Mouse (Mus musculus): Measurements from ENCODE around the gene Tmem251. TPM values are rescaled to one million over a fixed set of nuclear protein-coding genes. Genes with fewer than 3 reads are reported as not detected.

Gene Tmem251
- polyA plus RNA-seq, 1 experiment = 0.13 TPM

- TF ChIP-seq GATA1 (IDR thresholded peaks at IDR 0.05; ENCODE audit: low read length) (no peak), TAL1 (IDR thresholded peaks at IDR 0.05; ENCODE audit: low read length) (no peak)
- H3K27me3 ChIP-seq (ENCODE audit: control insufficient read depth) = peaks cover 30% of the 10 kb centered on the region
- H3K9me3 ChIP-seq (ENCODE audit: control insufficient read depth, low read length) = no peaks in the 10 kb centered on the region
- H3K4me3 ChIP-seq (replicated peaks) = no peak overlapping the region
- peaks cover 56% of the 10 kb centered on the region for H3K4me1 ChIP-seq (ENCODE audit: control insufficient read depth)
- H3K36me3 ChIP-seq (ENCODE audit: control insufficient read depth) = no peaks in the 10 kb centered on the region
Measured at GRCm38 (mm10) chr12:102702356-102703110, 41.0 kb upstream of the Tmem251 start.

DNA sequence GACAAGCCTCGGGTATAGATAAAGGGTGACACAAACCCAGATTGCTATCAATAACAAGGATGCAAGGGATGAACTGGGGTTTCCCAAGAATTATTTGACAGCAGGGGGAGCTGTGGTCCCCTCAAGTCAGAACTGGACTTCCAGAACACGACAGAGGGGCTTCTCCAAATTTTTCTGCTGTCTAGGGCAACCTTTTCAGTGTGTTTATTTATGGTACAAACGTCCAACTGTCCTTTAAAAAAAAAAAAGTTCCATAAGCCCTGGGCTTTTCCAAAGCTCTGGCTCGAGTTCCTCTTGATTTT is 40.5 kb upstream of the Tmem251 start:
- Histone ChIP-seq H3K4me1 (ENCODE audit: control insufficient read depth) (peaks cover 51% of the 10 kb centered on the region), H3K4me3 (replicated peaks) (no peak overlapping the region), H3K36me3 (ENCODE audit: control insufficient read depth) (no peaks in the 10 kb centered on the region), H3K27me3 (ENCODE audit: control insufficient read depth) (peaks cover 30% of the 10 kb centered on the region), H3K9me3 (ENCODE audit: control insufficient read depth, low read length) (no peaks in the 10 kb centered on the region)
- TF ChIP-seq TAL1 (IDR thresholded peaks at IDR 0.05; ENCODE audit: low read length) (no peak), GATA1 (IDR thresholded peaks at IDR 0.05; ENCODE audit: low read length) (no peak)

DNA sequence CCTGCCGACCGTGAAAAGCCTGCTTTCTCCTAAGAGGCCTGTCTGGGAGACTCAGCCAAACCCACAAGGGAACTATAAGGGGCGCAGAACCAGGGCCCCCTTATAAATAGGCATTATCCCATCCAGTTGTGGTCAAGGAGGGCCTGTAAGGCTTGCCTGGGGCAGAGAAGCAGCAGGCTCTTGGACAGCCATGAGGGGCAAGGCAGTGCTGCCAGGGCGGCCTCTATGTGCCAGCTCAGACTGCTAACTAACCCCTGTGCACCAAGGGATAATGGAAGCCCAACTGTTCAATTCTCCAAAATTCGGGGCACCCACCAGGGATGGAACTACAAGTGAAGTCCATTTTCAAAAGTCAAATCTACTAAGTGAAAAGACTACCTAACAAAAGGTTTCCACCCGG is 40.1 kb upstream of the Tmem251 start:
- H3K27me3 ChIP-seq (ENCODE audit: control insufficient read depth) = peaks cover 30% of the 10 kb centered on the region
- H3K4me3 ChIP-seq (replicated peaks) = no peak overlapping the region
- peaks cover 47% of the 10 kb centered on the region for H3K4me1 ChIP-seq (ENCODE audit: control insufficient read depth)
- no peaks in the 10 kb centered on the region for H3K36me3 ChIP-seq (ENCODE audit: control insufficient read depth)
- H3K9me3 ChIP-seq (ENCODE audit: control insufficient read depth, low read length) = no peaks in the 10 kb centered on the region
- no peak for TF ChIP-seq GATA1 (IDR thresholded peaks at IDR 0.05; ENCODE audit: low read length)
- no peak for TF ChIP-seq TAL1 (IDR thresholded peaks at IDR 0.05; ENCODE audit: low read length)

- H3K4me1 ChIP-seq (ENCODE audit: control insufficient read depth) = peaks cover 42% of the 10 kb centered on the region
- no peaks in the 10 kb centered on the region for H3K36me3 ChIP-seq (ENCODE audit: control insufficient read depth)
- peak overlapping the region; percentile 70 for H3K4me3 ChIP-seq (replicated peaks)
- H3K9me3 ChIP-seq (ENCODE audit: control insufficient read depth, low read length) = no peaks in the 10 kb centered on the region
- H3K27me3 ChIP-seq (ENCODE audit: control insufficient read depth) = peaks cover 30% of the 10 kb centered on the region
- TF ChIP-seq TAL1 (IDR thresholded peaks at IDR 0.05; ENCODE audit: low read length) (no peak), GATA1 (IDR thresholded peaks at IDR 0.05; ENCODE audit: low read length) (no peak)
Measured at GRCm38 (mm10) chr12:102703921-102704408, 39.6 kb upstream of the Tmem251 start.

GRCm38 (mm10) chr12:102704457-102705198 is 38.9 kb upstream of the Tmem251 start, which contains the start of gene Itpk1:
Gene Itpk1 (minus strand): TSS chr12:102704930.
- H3K4me1 ChIP-seq (ENCODE audit: control insufficient read depth) = peaks cover 38% of the 10 kb centered on the region
- H3K4me3 ChIP-seq (replicated peaks) = peak within 1 kb of the TSS; percentile 70
- peaks cover 30% of the 10 kb centered on the region for H3K27me3 ChIP-seq (ENCODE audit: control insufficient read depth)
- no peaks in the 10 kb centered on the region for H3K36me3 ChIP-seq (ENCODE audit: control insufficient read depth)
- TF ChIP-seq GATA1 (IDR thresholded peaks at IDR 0.05; ENCODE audit: low read length) (no peak), TAL1 (IDR thresholded peaks at IDR 0.05; ENCODE audit: low read length) (no peak)
- H3K9me3 ChIP-seq (ENCODE audit: control insufficient read depth, low read length) = no peaks in the 10 kb centered on the region

- Histone ChIP-seq H3K9me3 (ENCODE audit: control insufficient read depth, low read length) (no peaks in the 10 kb centered on the region), H3K4me3 (replicated peaks) (peak overlapping the region; percentile 70), H3K27me3 (ENCODE audit: control insufficient read depth) (peaks cover 30% of the 10 kb centered on the region), H3K4me1 (ENCODE audit: control insufficient read depth) (peaks cover 37% of the 10 kb centered on the region), H3K36me3 (ENCODE audit: control insufficient read depth) (no peaks in the 10 kb centered on the region)
- TF ChIP-seq TAL1 (IDR thresholded peaks at IDR 0.05; ENCODE audit: low read length) (no peak), GATA1 (IDR thresholded peaks at IDR 0.05; ENCODE audit: low read length) (no peak)
Measured at GRCm38 (mm10) chr12:102705216-102705871, 38.2 kb upstream of the Tmem251 start.

DNA sequence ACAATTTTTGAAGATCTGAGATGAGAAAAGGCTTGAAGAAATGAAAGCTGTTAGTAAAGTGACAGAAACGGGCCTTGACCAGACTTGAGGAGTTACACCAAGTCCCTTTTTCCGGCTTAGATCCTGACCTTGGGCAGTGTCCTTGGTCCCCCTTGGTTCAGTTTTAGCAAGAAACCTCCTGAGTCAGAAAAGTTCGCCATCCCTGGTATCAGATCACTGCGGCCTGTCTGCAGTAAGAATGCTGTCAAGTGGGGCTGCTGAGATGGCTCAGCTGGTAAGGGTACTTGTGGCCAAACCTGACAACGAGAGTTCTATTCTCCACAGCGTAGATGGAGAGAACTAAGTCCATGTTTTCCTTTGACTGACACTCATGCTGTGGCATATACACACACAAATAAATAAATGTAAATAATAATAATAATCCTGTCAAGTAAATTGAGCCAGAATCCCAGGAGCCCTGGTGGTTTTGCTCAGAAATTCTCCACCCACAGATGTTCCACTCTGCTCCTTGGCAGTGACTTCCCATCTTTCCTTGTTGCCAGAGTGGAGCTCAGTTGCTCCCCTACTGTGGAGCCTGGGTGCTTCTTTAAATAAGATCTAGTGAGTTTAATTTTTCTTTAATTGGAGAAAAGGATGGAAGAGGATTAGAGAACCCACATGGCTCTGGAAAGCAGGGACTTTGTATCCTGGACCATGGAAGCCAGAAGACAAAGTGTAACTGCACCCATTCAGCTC is 37.5 kb upstream of the Tmem251 start:
- Histone ChIP-seq H3K4me1 (ENCODE audit: control insufficient read depth) (peaks cover 37% of the 10 kb centered on the region), H3K9me3 (ENCODE audit: control insufficient read depth, low read length) (no peaks in the 10 kb centered on the region), H3K36me3 (ENCODE audit: control insufficient read depth) (no peaks in the 10 kb centered on the region), H3K4me3 (replicated peaks) (no peak overlapping the region), H3K27me3 (ENCODE audit: control insufficient read depth) (peaks cover 30% of the 10 kb centered on the region)
- no peak for TF ChIP-seq TAL1 (IDR thresholded peaks at IDR 0.05; ENCODE audit: low read length)
- no peak for TF ChIP-seq GATA1 (IDR thresholded peaks at IDR 0.05; ENCODE audit: low read length)

- Histone ChIP-seq H3K4me1 (ENCODE audit: control insufficient read depth) (peaks cover 33% of the 10 kb centered on the region), H3K9me3 (ENCODE audit: control insufficient read depth, low read length) (no peaks in the 10 kb centered on the region), H3K27me3 (ENCODE audit: control insufficient read depth) (peaks cover 30% of the 10 kb centered on the region), H3K36me3 (ENCODE audit: control insufficient read depth) (no peaks in the 10 kb centered on the region), H3K4me3 (replicated peaks) (no peak overlapping the region)
- TF ChIP-seq GATA1 (IDR thresholded peaks at IDR 0.05; ENCODE audit: low read length) = no peak
Measured at GRCm38 (mm10) chr12:102706833-102707463, 36.6 kb upstream of the Tmem251 start.
